Mouse (Mus musculus) layer of hippocampus, adult 18-20 months (tissue): ENCODE data around the gene Dusp5. TPM values are rescaled to one million over a fixed set of nuclear protein-coding genes. Genes with fewer than 3 reads are reported as not detected.
"Not testable (repeated sequence)": the region's sequence is repeated elsewhere in the genome, so short reads cannot be mapped to it uniquely, and the experiment has no call there.

Experiments
- DNase-seq, 2 experiments: peaks; one replicate each; pipeline ENCODE4 v3.0.0; 2022; ENCODE audit warnings: low spot score in 2 of 2
- total RNA-seq, 2 experiments: library from RNA; stranded (reverse); gene quantifications; 2 replicates each; pipeline ENCODE4 v1.2.3; 2021

Gene Dusp5
- total RNA-seq, 2 experiments from 2014 or later, result 28.4 to 37.0 TPM

DNA sequence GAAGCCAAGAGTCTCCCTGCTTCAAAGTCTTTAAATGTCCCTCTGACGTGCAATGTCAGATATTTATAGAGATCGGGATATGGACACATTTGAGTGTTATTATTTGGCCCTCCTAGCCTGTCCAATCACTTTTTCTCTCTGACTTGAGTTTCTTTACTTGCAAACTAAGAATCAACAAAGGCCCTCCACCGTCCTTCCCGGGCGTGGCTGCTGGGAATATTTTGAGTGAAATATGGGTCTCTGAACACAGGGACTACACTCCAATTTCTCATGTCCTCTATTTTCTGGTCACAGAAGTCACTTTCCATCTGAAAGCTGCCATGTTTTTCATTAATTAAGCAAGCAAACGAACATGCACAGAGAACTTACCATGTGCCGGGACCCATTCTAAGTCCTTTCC, 45.6 kb downstream of the Dusp5 start:
- DNase-seq, result no peak

DNA sequence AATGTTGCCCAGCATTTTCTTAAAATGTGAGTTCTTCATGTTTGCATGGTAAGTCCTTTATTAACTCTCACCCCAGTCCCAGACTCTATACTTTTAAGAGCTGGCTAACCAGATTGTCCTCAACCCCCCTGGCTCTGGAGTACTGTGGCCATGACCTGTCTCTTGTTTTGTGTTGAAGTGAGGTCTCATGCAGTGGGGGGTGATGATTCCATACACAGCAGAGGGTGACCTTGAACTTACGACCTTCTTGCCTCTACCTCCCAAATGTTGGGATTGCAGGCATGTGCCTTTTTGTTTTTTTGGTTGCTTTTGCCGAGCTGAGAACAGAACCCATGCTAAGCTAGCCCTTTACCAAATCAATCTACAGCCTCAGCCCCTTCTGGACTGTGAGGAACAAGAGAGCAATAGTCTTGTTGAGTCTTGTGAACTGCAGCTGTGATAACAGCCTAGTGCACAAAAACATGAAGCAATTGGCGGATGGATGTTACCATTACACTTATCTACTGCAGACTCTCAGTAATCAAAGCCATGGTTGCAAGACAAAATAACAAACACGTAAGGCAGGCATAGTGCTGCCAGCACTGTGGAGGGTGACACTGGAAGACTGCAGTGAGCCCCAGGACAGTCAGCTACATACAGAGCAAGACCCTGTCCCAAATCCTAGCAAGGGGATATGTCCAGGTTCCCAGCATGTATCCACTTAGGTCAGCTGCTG, 46.5 kb downstream of the Dusp5 start:
- DNase-seq, result no peak

DNA sequence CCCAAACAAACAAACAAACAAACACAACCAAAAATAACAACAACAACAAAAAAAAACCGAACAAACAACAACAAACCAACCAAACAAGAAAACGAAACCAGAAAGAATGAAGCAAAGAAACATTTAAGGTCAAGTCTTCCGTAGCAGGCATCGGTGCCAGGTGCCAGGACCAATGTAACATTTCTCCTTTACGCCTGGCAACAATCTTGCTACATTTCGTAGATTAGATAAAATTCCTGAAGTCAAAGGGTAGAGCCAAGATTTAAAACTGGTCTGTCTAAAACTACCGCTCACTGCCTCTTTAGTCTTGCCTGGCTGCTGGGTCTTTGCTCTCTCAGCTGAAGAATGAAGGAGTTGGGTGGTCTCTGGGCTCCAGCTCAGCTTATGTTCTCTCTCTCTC, 47.2 kb downstream of the Dusp5 start:
- DNase-seq, result no peak

DNA sequence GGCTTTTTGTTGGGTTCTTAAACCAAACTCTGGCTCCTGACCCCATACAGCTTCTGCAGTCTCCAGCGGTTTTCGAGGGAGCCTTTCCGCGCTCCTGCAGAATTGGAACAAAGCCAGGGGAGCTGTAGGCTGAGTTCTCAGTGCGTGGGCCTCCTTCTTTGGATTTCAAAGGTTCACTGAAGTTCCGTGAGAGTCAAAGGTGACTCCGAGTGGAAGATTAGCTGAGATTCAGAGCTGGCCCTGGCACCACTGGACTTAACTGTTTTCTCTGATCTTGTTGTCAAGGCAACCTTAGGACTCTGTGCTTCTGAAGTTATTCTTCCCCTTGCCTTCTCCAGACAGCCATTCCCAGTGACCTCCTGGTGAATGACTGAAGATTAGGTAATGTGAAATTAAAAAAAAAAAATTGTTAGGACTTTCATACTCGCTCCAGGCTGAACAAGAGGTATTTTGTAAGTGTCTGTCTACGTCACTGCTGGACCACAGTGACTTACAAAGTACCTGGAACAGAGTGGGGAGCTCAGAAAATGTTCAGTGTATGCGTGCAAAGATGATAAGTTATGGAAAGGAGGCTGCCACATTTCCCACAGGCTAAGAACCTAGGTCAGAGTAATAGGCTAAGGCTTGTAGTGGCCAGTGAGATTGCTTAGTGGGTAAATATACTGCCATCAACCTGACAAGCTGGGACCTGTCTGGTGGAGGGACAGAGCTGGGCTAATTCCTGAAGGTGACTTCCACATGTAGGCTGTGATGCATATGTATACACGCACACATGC, 48.3 kb downstream of the Dusp5 start:
- no peak for DNase-seq

DNA sequence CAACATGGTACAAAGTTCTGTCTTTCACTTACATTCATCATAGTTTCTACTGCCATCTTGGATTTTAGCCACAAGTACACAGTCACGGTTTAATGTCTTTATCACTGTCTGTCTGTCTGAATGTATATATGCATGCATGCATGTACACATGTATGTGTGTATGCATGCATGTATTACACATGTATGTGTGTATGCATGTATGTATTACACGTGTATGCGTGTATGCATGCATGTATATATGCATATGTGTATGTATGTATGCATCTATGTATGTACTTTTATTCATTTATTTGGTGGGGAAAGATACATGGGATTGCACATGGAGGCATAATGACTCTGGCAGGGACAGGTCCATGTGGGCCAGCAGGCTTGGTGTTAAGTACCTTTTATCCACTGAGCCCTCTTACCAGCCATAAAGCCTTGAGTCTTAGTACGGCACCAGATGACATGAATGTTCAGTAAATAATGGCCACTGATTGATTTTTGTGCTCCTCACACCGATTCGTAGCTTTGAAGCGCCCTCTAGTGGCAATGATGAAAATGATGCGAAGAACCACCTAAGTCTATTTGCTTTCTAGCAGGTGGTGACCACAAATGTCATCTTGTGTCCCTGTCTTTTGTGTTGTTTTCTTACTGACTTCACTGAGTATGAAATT, 49.8 kb downstream of the Dusp5 start:
- peak; percentile 44 to 79 for DNase-seq

DNA sequence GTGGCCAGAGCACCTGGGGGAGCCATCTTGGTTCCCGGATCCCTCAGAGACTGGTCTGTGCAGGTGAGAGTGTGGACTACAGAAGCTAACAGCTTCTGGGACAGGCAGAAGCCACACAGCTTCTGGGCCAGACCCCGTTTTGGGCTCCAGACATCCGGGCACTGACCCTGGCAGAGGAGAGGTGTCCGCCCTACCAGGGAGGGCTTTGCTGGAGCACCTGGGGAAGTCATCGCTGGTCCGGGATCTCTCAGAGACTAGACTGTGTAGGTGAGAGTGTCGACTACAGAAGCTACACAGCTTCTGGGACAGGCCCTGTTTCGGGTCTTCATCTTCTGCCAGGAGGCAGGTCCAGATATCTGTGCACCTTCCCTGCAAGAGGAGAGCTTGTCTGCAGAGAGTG, 51.4 kb downstream of the Dusp5 start:
- DNase-seq, result not testable (repeated sequence)

DNA sequence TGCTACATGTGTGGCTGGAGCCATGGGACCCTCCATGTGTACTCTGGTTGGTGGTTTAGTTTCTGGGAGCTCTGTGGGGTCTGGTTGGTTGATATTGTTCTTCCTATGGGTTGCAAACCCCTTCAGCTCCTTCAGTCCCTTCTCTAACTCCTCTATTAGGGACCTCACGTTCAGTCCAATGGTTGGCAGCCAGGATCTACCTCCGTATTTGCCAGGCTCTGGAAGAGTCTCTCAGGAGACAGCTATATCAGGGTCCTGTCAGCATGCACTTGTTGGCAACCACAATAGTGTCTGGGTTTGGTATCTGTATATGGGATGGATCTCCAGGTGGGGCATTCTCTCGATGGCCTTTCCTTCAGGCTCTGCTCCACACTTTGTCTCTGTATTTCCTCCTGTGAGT, 58.8 kb downstream of the Dusp5 start:
- not testable (repeated sequence) for DNase-seq

DNA sequence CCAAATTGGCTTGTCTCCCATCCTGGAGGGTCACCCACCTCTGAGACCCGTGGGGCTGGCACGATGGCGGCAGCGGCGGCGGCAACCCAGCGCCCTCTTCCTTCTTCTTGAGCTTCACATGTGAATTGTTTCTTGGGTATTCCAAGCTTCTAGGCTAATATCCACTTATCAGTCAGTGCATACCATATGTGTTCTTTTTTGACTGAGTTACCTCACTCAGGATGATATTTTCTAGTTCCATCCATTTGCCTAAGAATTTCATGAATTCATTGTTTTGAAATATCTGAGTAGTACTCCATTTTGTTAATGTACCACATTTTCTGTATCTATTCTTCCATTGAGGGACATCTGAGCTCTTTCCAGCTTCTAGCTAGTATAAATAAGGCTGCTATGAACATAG, 60.1 kb downstream of the Dusp5 start, which contains the start of gene Nutf2-ps1:
Gene Nutf2-ps1, minus strand, starts transcription at position 101 of the 400 bp plus-strand sequence.
- DNase-seq, result not testable (repeated sequence)

Other genes starting within 250 kb of the Dusp5 start
- 10 to 100 TPM; 66.9 to 77.8 TPM for gene Mxi1, start 218.6 kb upstream of the Dusp5 start, total RNA-seq
- gene Gm10197, start 157.3 kb upstream of the Dusp5 start, total RNA-seq, result not detected
- gene Smndc1, start 138.5 kb upstream of the Dusp5 start, total RNA-seq, result 10 to 100 TPM; 41.4 to 42.4 TPM
- 10 to 100 TPM; 33.4 to 47.2 TPM for gene Nutf2-ps1, start 60.0 kb downstream of the Dusp5 start, total RNA-seq
- 10 to 100 TPM; 40.8 to 42.8 TPM for gene Smc3, start 71.3 kb downstream of the Dusp5 start, total RNA-seq
- 1 to 10 TPM; 1.7 to 2.9 TPM for gene Rbm20, start 148.2 kb downstream of the Dusp5 start, total RNA-seq